Mouse (Mus musculus): Measurements from ENCODE around the gene Usp6nl.

Usp6nl gene

GRCm38 (mm10) chr2:6334011-6334410, 11.5 kb downstream of the Usp6nl start:
- no peak for DNase-seq

- DNase-seq: no peak
Measured at GRCm38 (mm10) chr2:6335032-6335735, 12.7 kb downstream of the Usp6nl start.

- DNase-seq: no peak
Measured at GRCm38 (mm10) chr2:6336013-6336412, 13.5 kb downstream of the Usp6nl start.

- no peak for DNase-seq
Measured at GRCm38 (mm10) chr2:6336649-6337048, 14.2 kb downstream of the Usp6nl start.

GRCm38 (mm10) chr2:6337436-6337835, 15.0 kb downstream of the Usp6nl start:
- no peak for DNase-seq

GRCm38 (mm10) chr2:6338031-6338629, 15.7 kb downstream of the Usp6nl start:
- no peak for DNase-seq

- no peak for DNase-seq
Measured at GRCm38 (mm10) chr2:6340439-6340838, 18.0 kb downstream of the Usp6nl start.

- no peak for DNase-seq
Measured at GRCm38 (mm10) chr2:6341496-6341895, 19.0 kb downstream of the Usp6nl start.

- DNase-seq: peak; percentile 54
Measured at GRCm38 (mm10) chr2:6349256-6350092, 27.0 kb downstream of the Usp6nl start.

- DNase-seq: no peak
Measured at GRCm38 (mm10) chr2:6350164-6350563, 27.7 kb downstream of the Usp6nl start.

- no peak for DNase-seq
Measured at GRCm38 (mm10) chr2:6350931-6351695, 28.6 kb downstream of the Usp6nl start.

- DNase-seq: no peak
Measured at GRCm38 (mm10) chr2:6352541-6352971, 30.1 kb downstream of the Usp6nl start.

GRCm38 (mm10) chr2:6353060-6353459, 30.6 kb downstream of the Usp6nl start:
- no peak for DNase-seq

GRCm38 (mm10) chr2:6357306-6357705, 34.8 kb downstream of the Usp6nl start:
- no peak for DNase-seq

- no peak for DNase-seq
Measured at GRCm38 (mm10) chr2:6359645-6360044, 37.2 kb downstream of the Usp6nl start.

- no peak for DNase-seq
Measured at GRCm38 (mm10) chr2:6363126-6363525, 40.7 kb downstream of the Usp6nl start.

GRCm38 (mm10) chr2:6363922-6364321, 41.5 kb downstream of the Usp6nl start:
- DNase-seq: no peak

GRCm38 (mm10) chr2:6366521-6366928, 44.1 kb downstream of the Usp6nl start:
- no peak for DNase-seq

GRCm38 (mm10) chr2:6366973-6367372, 44.5 kb downstream of the Usp6nl start:
- DNase-seq: no peak

- DNase-seq: no peak
Measured at GRCm38 (mm10) chr2:6367497-6367896, 45.0 kb downstream of the Usp6nl start.

GRCm38 (mm10) chr2:6374216-6374615, 51.7 kb downstream of the Usp6nl start:
- DNase-seq: no peak

- no peak for DNase-seq
Measured at GRCm38 (mm10) chr2:6376071-6376470, 53.6 kb downstream of the Usp6nl start.

- no peak for DNase-seq
Measured at GRCm38 (mm10) chr2:6376941-6377340, 54.5 kb downstream of the Usp6nl start.
